Mouse (Mus musculus): Measurements from ENCODE around the gene Gm48552. TPM values are rescaled to one million over a fixed set of nuclear protein-coding genes. Genes with fewer than 3 reads are reported as not detected.

The Gm48552 gene
- polyA plus RNA-seq, 1 experiment = 3.6 TPM

GRCm38 (mm10) chr10:81419111-81419928 is 30.5 kb downstream of the Gm48552 start:
- DNase-seq (ENCODE audit: low spot score) = peak; percentile 19

- peak; percentile 18 for DNase-seq (ENCODE audit: low spot score)
Measured at GRCm38 (mm10) chr10:81420191-81420767, 31.5 kb downstream of the Gm48552 start.

- peak; percentile 13 for DNase-seq (ENCODE audit: low spot score)
Measured at GRCm38 (mm10) chr10:81421041-81421796, 32.4 kb downstream of the Gm48552 start.

- DNase-seq (ENCODE audit: low spot score) = peak; percentile 19
Measured at GRCm38 (mm10) chr10:81421797-81422100, 32.9 kb downstream of the Gm48552 start.

- DNase-seq (ENCODE audit: low spot score) = no peak
Measured at GRCm38 (mm10) chr10:81422191-81422590, 33.4 kb downstream of the Gm48552 start.

- DNase-seq (ENCODE audit: low spot score) = peak; percentile 18
Measured at GRCm38 (mm10) chr10:81422661-81423217, 33.9 kb downstream of the Gm48552 start.

GRCm38 (mm10) chr10:81423476-81424245 is 34.9 kb downstream of the Gm48552 start:
- DNase-seq (ENCODE audit: low spot score) = peak; percentile 17

GRCm38 (mm10) chr10:81424246-81425051 is 35.6 kb downstream of the Gm48552 start:
- DNase-seq (ENCODE audit: low spot score) = peak; percentile 31

GRCm38 (mm10) chr10:81425236-81425850 is 36.5 kb downstream of the Gm48552 start:
- DNase-seq (ENCODE audit: low spot score) = peak; percentile 41

- peak; percentile 23 for DNase-seq (ENCODE audit: low spot score)
Measured at GRCm38 (mm10) chr10:81426081-81426671, 37.4 kb downstream of the Gm48552 start.

GRCm38 (mm10) chr10:81426897-81427296 is 38.1 kb downstream of the Gm48552 start:
- DNase-seq (ENCODE audit: low spot score) = peak; percentile 62

GRCm38 (mm10) chr10:81427327-81427726 is 38.5 kb downstream of the Gm48552 start:
- no peak for DNase-seq (ENCODE audit: low spot score)

- DNase-seq (ENCODE audit: low spot score) = no peak
Measured at GRCm38 (mm10) chr10:81427804-81428506, 39.1 kb downstream of the Gm48552 start.

GRCm38 (mm10) chr10:81428507-81428870 is 39.7 kb downstream of the Gm48552 start:
- DNase-seq (ENCODE audit: low spot score) = no peak

GRCm38 (mm10) chr10:81429092-81429491 is 40.3 kb downstream of the Gm48552 start:
- DNase-seq (ENCODE audit: low spot score) = peak; percentile 22

GRCm38 (mm10) chr10:81429605-81430061 is 40.8 kb downstream of the Gm48552 start:
- peak; percentile 54 for DNase-seq (ENCODE audit: low spot score)

GRCm38 (mm10) chr10:81430141-81430830 is 41.5 kb downstream of the Gm48552 start:
- DNase-seq (ENCODE audit: low spot score) = peak; percentile 74

GRCm38 (mm10) chr10:81430831-81431525 is 42.2 kb downstream of the Gm48552 start:
- DNase-seq (ENCODE audit: low spot score) = peak; percentile 65
